Mouse (Mus musculus): ENCODE measurements at regions not wholly inside any gene's neighbourhood (a gene's known extent, or its start where the extent isn't known, plus 50 kb on each side); places are given as distances from the start of the nearest gene placed in this dataset.

GRCm38 (mm10) chr13:71148491-71149302 is 307.1 kb upstream of the Adamts16 start:
- no peak for DNase-seq (ENCODE audit: low read depth, low spot score)

GRCm38 (mm10) chr13:71146859-71147443 is 305.3 kb upstream of the Adamts16 start:
- DNase-seq (ENCODE audit: low read depth, low spot score), result no peak

- no peak for DNase-seq (ENCODE audit: low read depth, low spot score)
Measured at GRCm38 (mm10) chr13:71138745-71139312, 297.2 kb upstream of the Adamts16 start.

GRCm38 (mm10) chr13:71135940-71136632 is 294.5 kb upstream of the Adamts16 start:
- DNase-seq (ENCODE audit: low read depth, low spot score), result no peak

- peak; percentile 54 for DNase-seq (ENCODE audit: low read depth, low spot score)
Measured at GRCm38 (mm10) chr13:71121484-71121883, 279.9 kb upstream of the Adamts16 start.

DNA sequence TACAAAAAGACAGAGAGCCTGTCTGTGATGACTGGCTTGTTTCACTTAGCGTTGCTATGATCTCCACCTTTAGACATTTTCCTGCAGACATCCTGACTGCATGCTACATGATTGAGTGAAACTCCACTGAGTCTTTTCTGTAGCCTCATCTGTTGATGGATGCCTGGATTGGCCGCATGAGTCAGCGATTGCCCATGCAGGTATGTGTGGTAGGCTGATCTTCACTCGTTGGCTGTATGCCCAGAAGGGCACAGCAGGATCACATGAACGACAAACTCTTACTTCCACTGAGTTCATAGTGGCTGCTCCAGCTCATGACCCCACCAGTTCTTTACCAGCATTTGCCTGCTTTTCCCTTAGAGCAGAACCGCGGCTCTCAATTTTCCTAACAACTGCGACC is 266.6 kb upstream of the Adamts16 start:
- peak; percentile 22 for DNase-seq (ENCODE audit: low read depth, low spot score)

- peak; percentile 59 for DNase-seq (ENCODE audit: low read depth, low spot score)
Measured at GRCm38 (mm10) chr13:71105229-71105838, 263.7 kb upstream of the Adamts16 start.

- peak; percentile 4 for DNase-seq (ENCODE audit: low read depth, low spot score)
Measured at GRCm38 (mm10) chr13:71104419-71105228, 263.0 kb upstream of the Adamts16 start.

- no peak for DNase-seq (ENCODE audit: low read depth, low spot score)
Measured at GRCm38 (mm10) chr13:71084301-71084700, 242.7 kb upstream of the Adamts16 start.

- no peak for DNase-seq (ENCODE audit: low read depth, low spot score)
Measured at GRCm38 (mm10) chr13:71075916-71076315, 234.3 kb upstream of the Adamts16 start.

GRCm38 (mm10) chr13:71074012-71074411 is 232.4 kb upstream of the Adamts16 start:
- no peak for DNase-seq (ENCODE audit: low read depth, low spot score)

- no peak for DNase-seq (ENCODE audit: low read depth, low spot score)
Measured at GRCm38 (mm10) chr13:71068757-71069201, 227.2 kb upstream of the Adamts16 start.

DNA sequence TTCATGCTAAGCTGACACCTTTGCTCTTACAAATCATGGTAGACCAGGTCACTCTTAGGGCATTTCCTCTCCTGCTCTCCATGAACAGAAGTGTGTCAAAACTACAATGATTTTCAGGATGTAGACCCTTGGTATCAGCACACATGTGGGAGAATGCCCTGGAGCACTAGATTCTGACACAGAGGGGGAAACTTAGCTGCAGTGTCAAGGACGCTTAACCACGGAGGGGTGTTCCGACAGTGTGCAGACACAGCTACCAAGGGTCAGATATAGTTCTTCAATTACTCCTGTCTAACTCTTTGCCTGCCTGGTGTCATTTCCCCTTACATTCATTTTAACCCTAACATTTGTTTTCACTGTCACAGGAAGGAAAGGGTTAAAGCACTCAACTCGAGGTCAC is 226.4 kb upstream of the Adamts16 start:
- no peak for DNase-seq (ENCODE audit: low read depth, low spot score)

GRCm38 (mm10) chr13:71065568-71065967 is 224.0 kb upstream of the Adamts16 start:
- peak; percentile 3 for DNase-seq (ENCODE audit: low read depth, low spot score)

GRCm38 (mm10) chr13:71064590-71065307 is 223.1 kb upstream of the Adamts16 start:
- DNase-seq (ENCODE audit: low read depth, low spot score), result no peak

DNA sequence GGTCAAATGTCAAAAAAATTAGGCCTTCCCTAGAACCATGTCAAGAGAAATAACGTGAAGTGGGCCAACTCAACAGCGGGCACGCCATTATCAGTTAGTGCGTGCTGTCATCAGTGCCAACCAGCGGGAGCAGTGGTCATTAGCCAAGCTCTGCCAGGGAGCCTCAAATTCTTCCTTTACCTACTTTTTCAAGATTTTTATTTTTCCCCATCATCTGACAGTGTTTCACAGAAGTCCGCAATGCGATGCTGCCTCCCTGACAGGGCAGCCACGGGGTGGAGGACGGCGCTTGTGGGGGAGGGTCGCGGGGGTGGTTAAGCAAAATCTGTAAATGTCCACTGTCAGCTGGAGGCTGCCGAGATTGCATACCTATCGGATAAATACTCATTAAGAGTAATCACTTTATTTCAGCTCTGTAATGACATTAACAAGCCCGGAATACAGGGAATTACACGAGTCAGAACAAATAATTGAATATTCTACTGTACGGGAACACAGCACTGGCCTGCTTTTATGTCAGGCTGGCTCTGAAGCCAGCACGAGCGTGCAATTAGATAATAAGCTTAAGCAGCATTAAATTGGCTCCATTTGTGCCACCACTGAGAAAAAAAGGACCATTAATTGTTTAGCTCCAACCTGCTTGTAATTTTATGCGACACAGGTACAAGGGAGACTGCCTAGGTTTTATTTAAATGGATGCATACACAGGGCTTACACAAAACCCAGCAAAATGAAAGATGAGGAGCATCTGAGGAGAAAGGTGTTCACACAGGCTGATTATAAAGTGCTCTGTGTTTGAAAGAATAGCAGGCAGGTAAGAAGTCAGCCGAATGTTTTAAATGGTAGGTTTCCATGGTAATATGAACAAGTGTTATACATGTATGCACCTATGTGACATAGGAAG is 212.0 kb upstream of the Adamts16 start:
- no peak for DNase-seq (ENCODE audit: low read depth, low spot score)

DNA sequence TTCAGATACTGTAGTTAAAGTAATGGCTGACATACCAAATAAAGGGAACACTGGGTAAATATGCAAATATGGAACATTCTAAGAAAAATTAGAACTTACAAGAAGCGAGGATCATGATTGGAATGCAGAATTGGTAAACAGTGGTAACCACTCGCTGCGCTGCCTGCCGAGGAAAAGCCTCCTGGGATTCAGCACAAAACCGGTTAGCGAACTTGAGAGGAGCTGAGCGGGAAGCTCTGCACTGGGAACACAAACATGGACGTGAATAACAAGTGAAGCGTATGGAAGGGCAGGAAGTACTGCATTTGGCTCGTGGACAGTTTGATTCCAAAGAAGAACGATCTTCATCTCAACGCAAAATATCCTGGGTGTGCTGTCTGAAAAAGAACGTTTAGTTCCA is 209.0 kb upstream of the Adamts16 start:
- DNase-seq (ENCODE audit: low read depth, low spot score), result no peak

DNA sequence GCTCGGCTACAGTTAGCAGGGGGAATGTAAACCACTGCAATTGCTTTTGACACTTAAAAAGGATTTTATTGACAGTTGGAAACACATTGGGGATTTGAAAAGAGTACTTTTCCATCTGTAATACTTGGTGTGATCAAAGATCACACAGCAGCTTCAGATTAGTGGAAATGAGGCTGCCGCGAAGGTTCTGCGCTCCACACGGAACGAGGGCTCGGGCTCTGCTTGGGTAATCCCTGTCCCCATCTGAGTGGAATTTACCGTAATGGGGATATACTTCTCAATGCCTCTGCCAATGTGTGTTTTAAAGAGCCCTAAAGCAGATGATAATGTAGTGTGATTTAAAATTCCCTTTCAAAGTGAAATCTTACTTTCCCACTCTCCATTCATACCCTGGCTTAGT is 194.4 kb upstream of the Adamts16 start:
- no peak for DNase-seq (ENCODE audit: low read depth, low spot score)

All from 3T3-L1 (cell line).